Mouse (Mus musculus) myocyte (in vitro differentiated cells): ENCODE data around the gene Fars2.

Source experiments
- MAX ChIP-seq: IDR thresholded peaks from one replicate; pipeline ENCODE4 v1.6.1; 2011; ENCODE audit warnings: low read depth, mild to moderate bottlenecking, control low read depth
- MYOD1 ChIP-seq, 3 experiments: IDR thresholded peaks; one replicate each; pipeline ENCODE4 v1.6.1; 2011; ENCODE audit warnings: control low read depth in 2 of 3, low read depth in 2 of 3, mild to moderate bottlenecking in 2 of 3, moderate library complexity in 1 of 3; ENCODE audit not compliant: insufficient read length in 2 of 3, control insufficient read depth in 1 of 3
- POLR2A ChIP-seq: IDR thresholded peaks from one replicate; pipeline ENCODE4 v1.6.1; 2011; ENCODE audit warnings: low read depth, mild to moderate bottlenecking, control low read depth, moderate library complexity; ENCODE audit not compliant: insufficient read length
- SRF ChIP-seq: IDR thresholded peaks from one replicate; pipeline ENCODE4 v1.6.1; 2011; ENCODE audit warnings: low read depth; ENCODE audit not compliant: control insufficient read depth, insufficient read length
- TCF12 ChIP-seq: IDR thresholded peaks from one replicate; pipeline ENCODE4 v1.6.1; 2011; ENCODE audit warnings: mild to moderate bottlenecking, control low read depth; ENCODE audit not compliant: poor library complexity, insufficient read depth, severe bottlenecking
- USF1 ChIP-seq: IDR thresholded peaks from one replicate; pipeline ENCODE4 v1.6.1; 2011; ENCODE audit warnings: low read depth, mild to moderate bottlenecking, control low read depth, moderate library complexity

GRCm38 (mm10) chr13:36295848-36296247 is 178.6 kb downstream of the Fars2 start:
- TF ChIP-seq SRF: no peak
- no peak for TF ChIP-seq USF1
- no peak for TF ChIP-seq TCF12
- TF ChIP-seq POLR2A: no peak
- TF ChIP-seq MYOD1 (IDR thresholded peaks at IDR 0.05; ENCODE audit: control insufficient read depth in 1 of 3, insufficient read length in 2 of 3, low read depth in 2 of 3): no peak
- TF ChIP-seq MAX: no peak
